Mouse (Mus musculus) heart, postnatal 0 days (tissue): ENCODE measurements around the gene Slc25a28. TPM values are rescaled to one million over a fixed set of nuclear protein-coding genes. Genes with fewer than 3 reads are reported as not detected.
A peak's percentile ranks its signal among the peaks of the same experiment; 100 is the strongest.

Experiments used
- ATAC-seq: fragments of 200-750 bp; cut with Nextera tagmentation; 2 replicates; pipeline ENCODE4 v1.8.0; 2017; ENCODE audit warnings: low read depth, moderate number of reproducible peaks, moderate library complexity; ENCODE audit not compliant: insufficient read depth
- DNase-seq: peaks from one replicate; pipeline ENCODE4 v3.0.0-alpha.2; 2016; ENCODE audit warnings: low spot score
- H3K27ac ChIP-seq: fragments of 300-500 bp; sonication (generic); 2 replicates; pipeline ENCODE4 v1.5.1; 2014; ENCODE audit warnings: low read depth, mild to moderate bottlenecking
- H3K27me3 ChIP-seq: fragments of 300-500 bp; sonication (generic); 2 replicates; pipeline ENCODE4 v1.6.1; 2014; ENCODE audit warnings: low read length, mixed read lengths; ENCODE audit not compliant: control insufficient read depth, insufficient read depth
- H3K36me3 ChIP-seq: fragments of 300-500 bp; sonication (generic); replicated peaks from 2 replicates; pipeline ENCODE4 v1.6.1; 2014; ENCODE audit warnings: low read length, mixed read lengths; ENCODE audit not compliant: control insufficient read depth, insufficient read depth
- H3K4me1 ChIP-seq: fragments of 300-500 bp; sonication (generic); 2 replicates; pipeline ENCODE4 v1.6.1; 2014; ENCODE audit warnings: antibody characterized with exemption; ENCODE audit not compliant: control insufficient read depth, insufficient read depth
- H3K4me2 ChIP-seq: fragments of 300-500 bp; sonication (generic); 2 replicates; pipeline ENCODE4 v1.6.1; 2014; ENCODE audit warnings: low read depth, mild to moderate bottlenecking, low read length, moderate library complexity
- H3K4me3 ChIP-seq: fragments of 300-500 bp; sonication (generic); 2 replicates; pipeline ENCODE4 v1.5.1; 2014; ENCODE audit warnings: low read depth, low read length
- H3K9ac ChIP-seq: fragments of 300-500 bp; sonication (generic); replicated peaks from 2 replicates; pipeline ENCODE4 v1.6.1; 2014; ENCODE audit warnings: low read depth, low read length, mixed read lengths
- H3K9me3 ChIP-seq: fragments of 300-500 bp; sonication (generic); replicated peaks from 2 replicates; pipeline ENCODE4 v1.6.1; 2016; ENCODE audit warnings: low read length; ENCODE audit not compliant: control insufficient read depth
- CTCF ChIP-seq: IDR thresholded peaks from 2 replicates; pipeline ENCODE4 v1.5.1; 2016; ENCODE audit warnings: antibody characterized with exemption, control low read depth, low read depth
- EP300 ChIP-seq: IDR thresholded peaks from 2 replicates; pipeline ENCODE4 v1.6.1; 2016; ENCODE audit warnings: antibody characterized with exemption, low read depth
- WGBS: fragments of 180-500 bp; shearing (Covaris S2); extraction: QIAGEN DNeasy Blood & Tissue Kit; methylation state at CpG from one replicate; pipeline ENCODE4 v1.1.7; 2014; 5-methylcytosine and 5-hydroxymethylcytosine counted together
- polyA plus RNA-seq: library from polyadenylated mRNA; unstranded; fragments of >200 nt; fragmentation: Nextera tagmentation; extraction: Ambion mirVana; gene quantifications from 2 replicates; pipeline ENCODE4 v1.2.1, GENCODE M21; 2015
- total RNA-seq: library from RNA; depleted of rRNA; stranded (reverse); fragments of >200 nt; gene quantifications from 2 replicates; pipeline ENCODE4 v1.2.3, GENCODE M21; 2014; ENCODE audit warnings: low replicate concordance

Gene Slc25a28
- total and polyA plus RNA-seq, 2 experiments from 2014 or later: 8.9 to 19.8 TPM

- DNase-seq (no peak), ATAC-seq (no peak)
- 91% methylated on average over 14 of the region's 14 CpGs for WGBS
Measured at GRCm38 (mm10) chr19:43692815-43693214, 18.1 kb upstream of the Slc25a28 start.

GRCm38 (mm10) chr19:43689419-43690246 lies 15.0 kb upstream of the Slc25a28 start, which contains the start of gene Entpd7:
TSS of gene Entpd7 (plus strand) at chr19:43689672.
- 0 out of 2 replicates have a peak within 1 kb of the TSS, but pooled peaks have one; percentile 14 for H3K27ac ChIP-seq
- peak; percentile 100 for ATAC-seq
- H3K9ac ChIP-seq: peak within 1 kb of the TSS; percentile 76
- peak within 1 kb of the TSS; percentile 79 for H3K4me3 ChIP-seq
- H3K27me3 ChIP-seq: no peaks in the 10 kb centered on the region
- H3K9me3 ChIP-seq: no peaks in the 10 kb centered on the region
- DNase-seq: peak; percentile 97
- H3K4me2 ChIP-seq: peak within 1 kb of the TSS; percentile 81
- H3K36me3 ChIP-seq: no peaks in the 10 kb centered on the region
- H3K4me1 ChIP-seq: no peaks in the 10 kb centered on the region
- TF ChIP-seq CTCF: peak; percentile 52
- no peak for TF ChIP-seq EP300
- under 1% methylated on average over 59 of the region's 60 CpGs for WGBS

More at GRCm38 (mm10) chr19:43692815-43693214, 18.1 kb upstream of the Slc25a28 start:
- Histone ChIP-seq H3K4me3 (no peak overlapping the region), H3K36me3 (no peaks in the 10 kb centered on the region), H3K27me3 (no peaks in the 10 kb centered on the region), H3K4me1 (no peaks in the 10 kb centered on the region), H3K9ac (no peak overlapping the region), H3K4me2 (no peak overlapping the region), H3K9me3 (no peaks in the 10 kb centered on the region), H3K27ac (no peak overlapping the region)
- no peak for TF ChIP-seq CTCF
- TF ChIP-seq EP300: no peak

- Histone ChIP-seq H3K27ac (no peak overlapping the region), H3K4me3 (no peak overlapping the region), H3K9ac (no peak overlapping the region), H3K27me3 (no peaks in the 10 kb centered on the region), H3K36me3 (no peaks in the 10 kb centered on the region), H3K4me2 (no peak overlapping the region), H3K9me3 (no peaks in the 10 kb centered on the region), H3K4me1 (0 out of 2 replicates have a peak, but pooled peaks cover 2% of the 10 kb centered on the region)
- DNase-seq (no peak), ATAC-seq (no peak)
- WGBS: 74% methylated on average over 4 of the region's 4 CpGs
- no peak for TF ChIP-seq EP300
- TF ChIP-seq CTCF: no peak
Measured at GRCm38 (mm10) chr19:43681541-43681940, 6.9 kb upstream of the Slc25a28 start.

- Histone ChIP-seq H3K4me1 (0 out of 2 replicates have a peak, but pooled peaks cover 8% of the 10 kb centered on the region), H3K4me2 (no peak overlapping the region), H3K9ac (no peak overlapping the region), H3K9me3 (no peaks in the 10 kb centered on the region), H3K4me3 (no peak overlapping the region), H3K27ac (no peak overlapping the region), H3K27me3 (no peaks in the 10 kb centered on the region), H3K36me3 (no peaks in the 10 kb centered on the region)
- no peak for TF ChIP-seq CTCF
- 59% methylated on average over 10 of the region's 10 CpGs for WGBS
- ATAC-seq (no peak), DNase-seq (no peak)
Measured at GRCm38 (mm10) chr19:43679474-43679981, 4.8 kb upstream of the Slc25a28 start.

- TF ChIP-seq EP300 (no peak), CTCF (no peak)
- WGBS: 75% methylated on average over 8 of the region's 8 CpGs
- no peak overlapping the region for H3K4me3 ChIP-seq
Measured at GRCm38 (mm10) chr19:43678467-43679003, 3.9 kb upstream of the Slc25a28 start.

More at GRCm38 (mm10) chr19:43678467-43679003, 3.9 kb upstream of the Slc25a28 start:
- no peaks in the 10 kb centered on the region for H3K27me3 ChIP-seq
- no peak overlapping the region for H3K27ac ChIP-seq
- H3K36me3 ChIP-seq: no peaks in the 10 kb centered on the region
- no peak overlapping the region for H3K4me2 ChIP-seq
- ATAC-seq: no peak
- no peak for DNase-seq
- H3K4me1 ChIP-seq: 0 out of 2 replicates have a peak, but pooled peaks cover 8% of the 10 kb centered on the region
- H3K9me3 ChIP-seq: no peaks in the 10 kb centered on the region
- no peak overlapping the region for H3K9ac ChIP-seq
